Mouse (Mus musculus) limb, embryonic 14.5 days (tissue): ENCODE data around the gene Usp8. TPM values are rescaled to one million over a fixed set of nuclear protein-coding genes. Genes with fewer than 3 reads are reported as not detected.

Experiments
- ATAC-seq: fragments of 200-750 bp; cut with Nextera tagmentation; 2 replicates; pipeline ENCODE4 v1.8.0; 2017; ENCODE audit warnings: low read depth, moderate number of reproducible peaks, moderate TSS enrichment; ENCODE audit not compliant: low FRiP score
- DNase-seq: peaks from one replicate; pipeline ENCODE4 v3.0.0-alpha.2; 2015; ENCODE audit warnings: low spot score
- H3K27ac ChIP-seq: fragments of 300-500 bp; sonication (generic); replicated peaks from 2 replicates; pipeline ENCODE4 v1.5.1; 2014; ENCODE audit warnings: low read depth, mild to moderate bottlenecking, low read length, moderate library complexity, mixed read lengths
- H3K27me3 ChIP-seq: fragments of 300-500 bp; sonication (generic); 2 replicates; pipeline ENCODE4 v1.6.1; 2014; ENCODE audit warnings: low read length, mixed read lengths; ENCODE audit not compliant: control insufficient read depth, insufficient read depth
- H3K36me3 ChIP-seq: fragments of 300-500 bp; sonication (generic); 2 replicates; pipeline ENCODE4 v1.6.1; 2014; ENCODE audit warnings: mild to moderate bottlenecking, low read length, moderate library complexity, mixed read lengths; ENCODE audit not compliant: control insufficient read depth, insufficient read depth
- H3K4me1 ChIP-seq: fragments of 300-500 bp; sonication (generic); 2 replicates; pipeline ENCODE4 v1.6.1; 2014; ENCODE audit warnings: antibody characterized with exemption, low read length, mixed read lengths; ENCODE audit not compliant: control insufficient read depth, insufficient read depth
- H3K4me2 ChIP-seq: fragments of 300-500 bp; sonication (generic); replicated peaks from 2 replicates; pipeline ENCODE4 v1.6.1; 2014; ENCODE audit warnings: low read depth, mild to moderate bottlenecking, low read length, moderate library complexity; ENCODE audit not compliant: severe bottlenecking
- H3K4me3 ChIP-seq: fragments of 300-500 bp; sonication (generic); replicated peaks from 2 replicates; pipeline ENCODE4 v1.5.1; 2014; ENCODE audit warnings: low read length
- H3K9ac ChIP-seq: fragments of 300-500 bp; sonication (generic); 2 replicates; pipeline ENCODE4 v1.6.1; 2014; ENCODE audit warnings: mild to moderate bottlenecking, low read depth, low read length, moderate library complexity; ENCODE audit not compliant: severe bottlenecking
- H3K9me3 ChIP-seq: fragments of 300-500 bp; sonication (generic); 2 replicates; pipeline ENCODE4 v1.6.1; 2016; ENCODE audit warnings: low read length; ENCODE audit not compliant: control insufficient read depth
- POLR2A ChIP-seq: fragments of 200-500 bp; IDR thresholded peaks from 2 replicates; pipeline ENCODE4 v1.8.0; 2012; ENCODE audit warnings: inconsistent platforms, mild to moderate bottlenecking, moderate library complexity, borderline replicate concordance; ENCODE audit not compliant: insufficient read depth, insufficient read length; ENCODE audit errors: extremely low read depth
- WGBS: fragments of 180-500 bp; shearing (Covaris S2); extraction: QIAGEN DNeasy Blood & Tissue Kit; methylation state at CpG from one replicate; pipeline ENCODE4 v1.1.7; 2014; 5-methylcytosine and 5-hydroxymethylcytosine counted together
- polyA plus RNA-seq, 2 experiments: library from polyadenylated mRNA; depleted of rRNA in 1 of 2; stranded (reverse) in 1 of 2; unstranded in 1 of 2; fragments of >200 nt; fragmentation: Nextera tagmentation in 1 of 2; extraction: Ambion mirVana in 1 of 2; gene quantifications; 2 replicates each; pipeline versions ENCODE4 v1.2.1 to v1.2.3; 2012 to 2014

Gene Usp8
- polyA plus RNA-seq (2012; rRNA removed) (33.4 and 37.0 TPM in 2 replicates), polyA plus RNA-seq (2014; fragmentation: Nextera tagmentation; extraction: Ambion mirVana) (39.0 and 43.1 TPM in 2 replicates)

DNA sequence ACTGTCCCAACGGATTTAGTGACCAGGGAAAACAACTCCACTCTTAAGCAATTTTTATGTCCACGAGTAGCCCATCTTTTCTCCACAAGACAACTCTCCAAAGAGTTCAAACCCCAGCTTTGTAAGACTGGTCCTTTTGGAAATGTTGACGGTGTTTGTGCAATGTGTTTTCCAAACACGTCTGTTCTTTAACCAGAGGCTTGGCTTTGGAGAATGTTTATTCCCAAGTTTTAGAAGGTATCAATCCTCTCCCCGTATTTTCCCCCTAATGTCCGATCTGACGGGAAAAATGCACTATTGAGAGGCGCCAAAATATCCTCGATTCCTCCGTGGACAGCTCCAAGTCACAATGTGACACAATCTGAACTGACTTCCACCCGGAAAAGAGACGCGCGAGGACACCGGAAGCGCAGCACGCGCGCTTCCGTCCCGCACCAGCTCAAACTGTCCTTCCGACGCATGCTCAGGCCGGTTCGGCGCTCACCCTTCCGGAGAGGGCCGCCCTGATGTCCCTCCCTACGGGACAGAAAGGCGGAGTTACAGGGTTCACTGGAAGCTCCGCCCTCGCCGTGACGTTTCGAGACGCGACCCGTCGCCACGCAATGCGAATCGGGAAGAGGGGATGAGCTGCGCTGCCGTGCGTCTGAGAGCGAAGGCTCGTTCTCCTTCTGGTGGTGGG lies at the start of gene Usp8:
TSS of gene Usp8 (plus strand) at position 570 of the 679 bp plus-strand sequence.
- peak; percentile 100 for ATAC-seq
- no peaks in the 10 kb centered on the region for H3K9me3 ChIP-seq
- peak within 1 kb of the TSS; percentile 75; the same call in 1 of the 2 replicates for H3K27ac ChIP-seq
- H3K36me3 ChIP-seq: no peaks in the 10 kb centered on the region
- peak within 1 kb of the TSS; percentile 88 for H3K9ac ChIP-seq
- no peaks in the 10 kb centered on the region for H3K27me3 ChIP-seq
- 3% methylated on average over 46 of the region's 47 CpGs for WGBS
- H3K4me2 ChIP-seq: peak within 1 kb of the TSS; percentile 64
- H3K4me3 ChIP-seq: peak within 1 kb of the TSS; percentile 88
- H3K4me1 ChIP-seq: peaks cover 5% of the 10 kb centered on the region; the same call in 1 of the 2 replicates
- TF ChIP-seq POLR2A: peak; percentile 85; the same call in 1 of the 2 replicates
- DNase-seq: peak; percentile 97

GRCm38 (mm10) chr2:126663481-126663880 lies 43.6 kb upstream of the Usp8 start:
- peak; percentile 34; the same call in 1 of the 2 replicates for ATAC-seq
- H3K36me3 ChIP-seq: 0 out of 2 replicates have a peak, but pooled peaks cover 5% of the 10 kb centered on the region
- WGBS: 52% methylated on average over 4 of the region's 4 CpGs
- no peaks in the 10 kb centered on the region for H3K27me3 ChIP-seq
- H3K4me2 ChIP-seq: no peak overlapping the region
- DNase-seq: peak; percentile 44
- no peak overlapping the region for H3K4me3 ChIP-seq
- no peak for TF ChIP-seq POLR2A
- H3K4me1 ChIP-seq: no peaks in the 10 kb centered on the region
- no peak overlapping the region for H3K27ac ChIP-seq
- no peak overlapping the region for H3K9ac ChIP-seq
- no peaks in the 10 kb centered on the region for H3K9me3 ChIP-seq

GRCm38 (mm10) chr2:126665984-126666383 lies 41.1 kb upstream of the Usp8 start:
- no peaks in the 10 kb centered on the region for H3K4me1 ChIP-seq
- H3K27ac ChIP-seq: no peak overlapping the region
- no peak for ATAC-seq
- H3K36me3 ChIP-seq: no peaks in the 10 kb centered on the region
- H3K9ac ChIP-seq: no peak overlapping the region
- H3K27me3 ChIP-seq: no peaks in the 10 kb centered on the region
- no peak overlapping the region for H3K4me3 ChIP-seq
- H3K9me3 ChIP-seq: no peaks in the 10 kb centered on the region
- WGBS: 86% methylated on average over 3 of the region's 3 CpGs
- no peak for DNase-seq
- no peak overlapping the region for H3K4me2 ChIP-seq
- no peak for TF ChIP-seq POLR2A

- Histone ChIP-seq H3K4me1 (peaks cover 16% of the 10 kb centered on the region; the same call in 1 of the 2 replicates), H3K27ac (no peak overlapping the region), H3K4me3 (no peak overlapping the region), H3K27me3 (no peaks in the 10 kb centered on the region), H3K4me2 (no peak overlapping the region), H3K9me3 (no peaks in the 10 kb centered on the region), H3K9ac (no peak overlapping the region), H3K36me3 (no peaks in the 10 kb centered on the region)
- TF ChIP-seq POLR2A: no peak
- 90% methylated on average over 5 of the region's 5 CpGs for WGBS
- DNase-seq (no peak), ATAC-seq (no peak)
Observed at GRCm38 (mm10) chr2:126668621-126669252, 38.4 kb upstream of the Usp8 start.
